Mouse (Mus musculus): Measurements from ENCODE around the gene Utrn.
A peak's percentile ranks its signal among the peaks of the same experiment; 100 is the strongest.
"Not testable (repeated sequence)": the region's sequence is repeated elsewhere in the genome, so short reads cannot be mapped to it uniquely, and the experiment has no call there.

The Utrn gene

GRCm38 (mm10) chr10:12694774-12695173 lies 174.4 kb downstream of the Utrn start:
- no peak for DNase-seq (ENCODE audit: low spot score in 2 of 2)

GRCm38 (mm10) chr10:12690601-12691000 lies 178.6 kb downstream of the Utrn start:
- peak; percentile 40 to 79 for DNase-seq (ENCODE audit: low spot score in 2 of 2)

GRCm38 (mm10) chr10:12685683-12686082 lies 183.5 kb downstream of the Utrn start:
- DNase-seq (ENCODE audit: low spot score in 2 of 2), result no peak

- no peak for DNase-seq (ENCODE audit: low spot score in 2 of 2)
Measured at GRCm38 (mm10) chr10:12684018-12684417, 185.1 kb downstream of the Utrn start.

- no peak for DNase-seq (ENCODE audit: low spot score in 2 of 2)
Measured at GRCm38 (mm10) chr10:12673309-12673708, 195.9 kb downstream of the Utrn start.

GRCm38 (mm10) chr10:12671608-12672007 lies 197.6 kb downstream of the Utrn start:
- DNase-seq (ENCODE audit: low spot score in 2 of 2), result no peak

GRCm38 (mm10) chr10:12662035-12662434 lies 207.1 kb downstream of the Utrn start:
- no peak for DNase-seq (ENCODE audit: low spot score in 2 of 2)

GRCm38 (mm10) chr10:12658023-12658744 lies 211.0 kb downstream of the Utrn start:
- DNase-seq (ENCODE audit: low spot score in 2 of 2), result no peak

- no peak for DNase-seq (ENCODE audit: low spot score in 2 of 2)
Measured at GRCm38 (mm10) chr10:12652988-12653387, 216.2 kb downstream of the Utrn start.

- DNase-seq (ENCODE audit: low spot score in 2 of 2), result no peak
Measured at GRCm38 (mm10) chr10:12646119-12646518, 223.0 kb downstream of the Utrn start.

GRCm38 (mm10) chr10:12643336-12643735 lies 225.8 kb downstream of the Utrn start:
- DNase-seq (ENCODE audit: low spot score in 2 of 2), result no peak

- DNase-seq (ENCODE audit: low spot score in 2 of 2), result no peak
Measured at GRCm38 (mm10) chr10:12639638-12640037, 229.5 kb downstream of the Utrn start.

GRCm38 (mm10) chr10:12633965-12634364 lies 235.2 kb downstream of the Utrn start:
- no peak for DNase-seq (ENCODE audit: low spot score in 2 of 2)

- DNase-seq (ENCODE audit: low spot score in 2 of 2), result no peak
Measured at GRCm38 (mm10) chr10:12630933-12631332, 238.2 kb downstream of the Utrn start.

- no peak for DNase-seq (ENCODE audit: low spot score in 2 of 2)
Measured at GRCm38 (mm10) chr10:12618397-12618796, 250.8 kb downstream of the Utrn start.

GRCm38 (mm10) chr10:12615723-12616122 lies 253.4 kb downstream of the Utrn start:
- DNase-seq (ENCODE audit: low spot score in 2 of 2), result no peak

GRCm38 (mm10) chr10:12614465-12615199 lies 254.5 kb downstream of the Utrn start:
- DNase-seq (ENCODE audit: low spot score in 2 of 2), result no peak

GRCm38 (mm10) chr10:12612235-12612863 lies 256.8 kb downstream of the Utrn start:
- no peak for DNase-seq (ENCODE audit: low spot score in 2 of 2)

GRCm38 (mm10) chr10:12609896-12610295 lies 259.3 kb downstream of the Utrn start:
- DNase-seq (ENCODE audit: low spot score in 2 of 2), result no peak

- no peak for DNase-seq (ENCODE audit: low spot score in 2 of 2)
Measured at GRCm38 (mm10) chr10:12608634-12609033, 260.5 kb downstream of the Utrn start.

GRCm38 (mm10) chr10:12607180-12607579 lies 262.0 kb downstream of the Utrn start:
- DNase-seq (ENCODE audit: low spot score in 2 of 2), result not testable (repeated sequence)

GRCm38 (mm10) chr10:12595379-12595778 lies 273.8 kb downstream of the Utrn start:
- no peak for DNase-seq (ENCODE audit: low spot score in 2 of 2)

GRCm38 (mm10) chr10:12594958-12595357 lies 274.2 kb downstream of the Utrn start:
- DNase-seq (ENCODE audit: low spot score in 2 of 2), result no peak
